Mouse (Mus musculus) neural tube, embryonic 13.5 days (tissue): ENCODE data around the gene Nek8. TPM values are rescaled to one million over a fixed set of nuclear protein-coding genes. Genes with fewer than 3 reads are reported as not detected.

ENCODE experiments used
- ATAC-seq: fragments of 200-750 bp; cut with Nextera tagmentation; 2 replicates; pipeline ENCODE4 v1.8.0; 2017; ENCODE audit warnings: low read depth, mild to moderate bottlenecking, moderate TSS enrichment, moderate library complexity
- H3K27ac ChIP-seq: fragments of 300-500 bp; sonication (generic); replicated peaks from 2 replicates; pipeline ENCODE4 v1.5.1; 2015; ENCODE audit warnings: moderate library complexity, mild to moderate bottlenecking, inconsistent platforms
- H3K27me3 ChIP-seq: fragments of 300-500 bp; sonication (generic); 2 replicates; pipeline ENCODE4 v1.6.1; 2015; ENCODE audit warnings: mild to moderate bottlenecking, inconsistent platforms
- H3K36me3 ChIP-seq: fragments of 300-500 bp; sonication (generic); 2 replicates; pipeline ENCODE4 v1.6.1; 2015; ENCODE audit warnings: mild to moderate bottlenecking, inconsistent platforms
- H3K4me1 ChIP-seq: fragments of 300-500 bp; sonication (generic); replicated peaks from 2 replicates; pipeline ENCODE4 v1.6.1; 2015; ENCODE audit warnings: inconsistent platforms
- H3K4me2 ChIP-seq: fragments of 300-500 bp; sonication (generic); 2 replicates; pipeline ENCODE4 v1.6.1; 2015; ENCODE audit warnings: inconsistent platforms, mild to moderate bottlenecking, moderate library complexity
- H3K4me3 ChIP-seq: fragments of 300-500 bp; sonication (generic); 2 replicates; pipeline ENCODE4 v1.5.1; 2015; ENCODE audit warnings: mild to moderate bottlenecking, inconsistent platforms
- H3K9ac ChIP-seq: fragments of 300-500 bp; sonication (generic); 2 replicates; pipeline ENCODE4 v1.6.1; 2015; ENCODE audit warnings: moderate library complexity, mild to moderate bottlenecking, inconsistent platforms
- H3K9me3 ChIP-seq: fragments of 300-500 bp; sonication (generic); 2 replicates; pipeline ENCODE4 v1.6.1; 2016; ENCODE audit warnings: inconsistent platforms
- WGBS: fragments of 180-500 bp; shearing (Covaris S2); methylation state at CpG from one replicate; pipeline ENCODE4 v1.1.7; 2015; 5-methylcytosine and 5-hydroxymethylcytosine counted together
- microRNA-seq: library from miRNA; unstranded; fragments of <30 nt; microRNA quantifications from one replicate; pipeline ENCODE4, GENCODE M21; 2016
- polyA plus RNA-seq: library from polyadenylated mRNA; unstranded; fragments of >200 nt; fragmentation: Nextera tagmentation; extraction: Ambion mirVana; gene quantifications from 2 replicates; pipeline ENCODE4 v1.2.1, GENCODE M21; 2015

Gene Nek8
- polyA plus RNA-seq, 1 experiment from 2014 or later = 8.3 TPM

DNA sequence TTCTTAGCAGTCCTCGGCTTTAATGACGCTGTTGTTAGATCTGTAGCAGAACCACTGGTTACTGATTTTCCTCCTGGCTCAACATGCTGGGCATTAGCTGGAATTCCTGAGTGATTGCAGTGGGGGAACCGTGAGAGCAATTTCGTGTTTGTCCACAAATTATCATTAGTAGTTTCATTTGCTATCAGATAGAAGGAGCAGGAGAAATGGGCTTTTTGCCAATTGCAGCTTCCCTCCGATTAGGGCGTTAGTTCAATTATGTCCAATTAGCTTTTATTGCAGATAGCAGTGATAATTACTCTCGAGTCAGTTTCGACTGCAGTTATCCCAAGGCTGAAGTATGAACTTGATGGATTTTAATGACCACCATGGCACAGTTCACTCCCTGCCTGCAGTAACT lies 47.0 kb downstream of the Nek8 start:
- ATAC-seq = no peak
- Histone ChIP-seq H3K4me3 (no peak overlapping the region), H3K27me3 (no peaks in the 10 kb centered on the region), H3K4me2 (no peak overlapping the region), H3K36me3 (no peaks in the 10 kb centered on the region), H3K9me3 (no peaks in the 10 kb centered on the region), H3K9ac (no peak overlapping the region), H3K27ac (peak overlapping the region; percentile 80), H3K4me1 (peaks cover 51% of the 10 kb centered on the region)
- 38% methylated on average over 8 of the region's 8 CpGs for WGBS

GRCm38 (mm10) chr11:78126739-78127138 lies 49.7 kb downstream of the Nek8 start:
- H3K36me3 ChIP-seq = no peaks in the 10 kb centered on the region
- H3K27ac ChIP-seq = no peak overlapping the region
- no peaks in the 10 kb centered on the region for H3K27me3 ChIP-seq
- no peak overlapping the region for H3K4me3 ChIP-seq
- H3K9ac ChIP-seq = no peak overlapping the region
- 87% methylated on average over 4 of the region's 4 CpGs for WGBS
- no peak overlapping the region for H3K4me2 ChIP-seq
- H3K4me1 ChIP-seq = peaks cover 44% of the 10 kb centered on the region
- no peak; the same call in 1 of the 2 replicates for ATAC-seq
- H3K9me3 ChIP-seq = no peaks in the 10 kb centered on the region

GRCm38 (mm10) chr11:78125691-78126090 lies 50.8 kb downstream of the Nek8 start:
- WGBS = 34% methylated on average over 6 of the region's 6 CpGs
- Histone ChIP-seq H3K4me3 (no peak overlapping the region), H3K27me3 (no peaks in the 10 kb centered on the region), H3K4me2 (no peak overlapping the region), H3K9ac (no peak overlapping the region), H3K9me3 (no peaks in the 10 kb centered on the region), H3K4me1 (peaks cover 53% of the 10 kb centered on the region), H3K27ac (peak overlapping the region; percentile 42; the same call in 1 of the 2 replicates), H3K36me3 (no peaks in the 10 kb centered on the region)
- ATAC-seq = no peak

GRCm38 (mm10) chr11:78123782-78124181 lies 52.7 kb downstream of the Nek8 start:
- ATAC-seq = no peak
- Histone ChIP-seq H3K36me3 (no peaks in the 10 kb centered on the region), H3K4me2 (no peak overlapping the region), H3K27me3 (no peaks in the 10 kb centered on the region), H3K4me1 (peaks cover 60% of the 10 kb centered on the region), H3K27ac (no peak overlapping the region), H3K4me3 (no peak overlapping the region), H3K9ac (no peak overlapping the region), H3K9me3 (no peaks in the 10 kb centered on the region)

DNA sequence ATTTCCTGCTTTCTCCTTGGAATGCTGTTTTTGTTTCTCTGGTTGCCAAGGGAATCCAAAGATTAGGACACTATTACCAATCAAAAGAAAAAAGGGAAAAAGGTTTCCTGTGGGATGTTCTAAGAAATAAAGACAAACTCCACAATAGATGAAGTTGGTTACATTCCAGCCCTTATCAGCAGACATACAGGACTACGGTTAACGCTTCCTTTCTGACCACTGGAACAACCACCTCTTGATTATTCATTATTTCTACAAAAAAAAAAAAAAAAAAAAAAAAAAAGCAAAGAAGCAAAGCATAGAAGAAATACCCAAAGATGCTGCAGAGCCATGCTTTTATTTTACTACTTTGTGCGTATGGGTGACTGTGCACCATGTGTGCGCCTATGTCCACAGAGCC lies 53.7 kb downstream of the Nek8 start:
- Histone ChIP-seq H3K9me3 (no peaks in the 10 kb centered on the region), H3K36me3 (no peaks in the 10 kb centered on the region), H3K4me1 (peaks cover 61% of the 10 kb centered on the region), H3K4me2 (no peak overlapping the region), H3K9ac (no peak overlapping the region), H3K27ac (no peak overlapping the region), H3K4me3 (no peak overlapping the region), H3K27me3 (no peaks in the 10 kb centered on the region)
- ATAC-seq = no peak
- 94% methylated on average over 4 of the region's 4 CpGs for WGBS

DNA sequence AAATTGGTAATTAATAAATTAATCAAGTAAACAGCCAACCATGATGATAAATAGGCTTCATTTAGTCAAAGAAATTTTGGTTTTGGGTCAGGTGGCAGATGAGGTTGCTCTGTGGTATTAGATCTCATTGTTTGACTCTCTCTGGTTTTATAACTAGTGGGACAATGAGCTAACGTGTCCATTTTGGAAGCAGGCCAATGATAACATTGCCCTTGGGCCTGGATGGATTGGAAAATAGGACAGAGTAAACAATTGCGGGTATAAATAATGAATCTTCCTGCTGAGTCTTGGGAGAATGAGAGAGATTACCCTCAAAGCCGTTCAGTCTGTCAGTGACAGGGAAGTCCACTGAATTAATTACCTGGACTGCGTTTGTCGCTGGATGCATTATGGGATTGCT lies 55.3 kb downstream of the Nek8 start:
- H3K4me1 ChIP-seq = peaks cover 69% of the 10 kb centered on the region
- no peak overlapping the region for H3K9ac ChIP-seq

GRCm38 (mm10) chr11:78119898-78120297 lies 56.6 kb downstream of the Nek8 start:
- Histone ChIP-seq H3K9me3 (no peaks in the 10 kb centered on the region), H3K27ac (no peak overlapping the region), H3K36me3 (no peaks in the 10 kb centered on the region), H3K4me2 (no peak overlapping the region), H3K4me1 (peaks cover 64% of the 10 kb centered on the region), H3K9ac (no peak overlapping the region), H3K27me3 (no peaks in the 10 kb centered on the region), H3K4me3 (no peak overlapping the region)
- 80% methylated on average over 8 of the region's 8 CpGs for WGBS
- ATAC-seq = no peak

More for the DNA sequence above, 55.3 kb downstream of the Nek8 start:
- Histone ChIP-seq H3K36me3 (no peaks in the 10 kb centered on the region), H3K9me3 (no peaks in the 10 kb centered on the region), H3K4me2 (no peak overlapping the region), H3K4me3 (no peak overlapping the region), H3K27me3 (no peaks in the 10 kb centered on the region), H3K27ac (peak overlapping the region; percentile 39; the same call in 1 of the 2 replicates)
- WGBS = 32% methylated on average over 5 of the region's 5 CpGs
- ATAC-seq = no peak

- Histone ChIP-seq H3K9me3 (no peaks in the 10 kb centered on the region), H3K4me1 (peaks cover 76% of the 10 kb centered on the region), H3K4me3 (no peak overlapping the region), H3K27me3 (no peaks in the 10 kb centered on the region), H3K9ac (no peak overlapping the region), H3K36me3 (no peaks in the 10 kb centered on the region), H3K4me2 (no peak overlapping the region), H3K27ac (no peak overlapping the region)
- no peak for ATAC-seq
Measured at GRCm38 (mm10) chr11:78118467-78118866, 58.0 kb downstream of the Nek8 start.

DNA sequence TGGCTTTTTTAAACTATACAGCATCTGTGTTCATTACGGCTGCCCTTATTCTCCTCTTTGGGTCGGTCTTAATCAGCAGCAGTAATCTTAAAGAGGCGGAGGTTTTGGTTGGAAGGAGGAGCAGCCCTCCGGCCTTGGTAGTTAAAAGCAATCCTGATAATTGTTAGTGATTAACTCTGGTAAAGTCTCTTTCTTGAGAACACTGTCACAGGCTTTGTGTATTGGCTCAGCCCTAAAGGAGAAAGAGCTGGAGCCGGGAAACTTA lies 60.4 kb downstream of the Nek8 start:
- H3K4me1 ChIP-seq = peaks cover 73% of the 10 kb centered on the region
- no peaks in the 10 kb centered on the region for H3K36me3 ChIP-seq
- no peaks in the 10 kb centered on the region for H3K27me3 ChIP-seq
- H3K27ac ChIP-seq = peak overlapping the region; percentile 97
- ATAC-seq = no peak
- 7% methylated on average over 5 of the region's 5 CpGs for WGBS
- no peaks in the 10 kb centered on the region for H3K9me3 ChIP-seq
- peak overlapping the region; percentile 74 for H3K4me2 ChIP-seq
- H3K9ac ChIP-seq = peak overlapping the region; percentile 86
- peak overlapping the region; percentile 80 for H3K4me3 ChIP-seq

Small RNA genes lying within 50 kb of the gene (microRNA-seq; reads per million reads assigned to microRNA genes)
- gene Mir7653 = not detected

Other genes starting within 250 kb of the Nek8 start
- 95.2 and 104 TPM in 2 replicates for gene Sez6, start 245.9 kb downstream of the Nek8 start, polyA plus RNA-seq
- gene Phf12, start 193.9 kb downstream of the Nek8 start, polyA plus RNA-seq = 15.6 and 19.8 TPM in 2 replicates
- gene Dhrs13, start 144.4 kb downstream of the Nek8 start, polyA plus RNA-seq = 32.7 and 40.0 TPM in 2 replicates
- gene Flot2, start 138.7 kb downstream of the Nek8 start, polyA plus RNA-seq = 98.0 and 104 TPM in 2 replicates
- gene Eral1, start 96.3 kb downstream of the Nek8 start, polyA plus RNA-seq = 29.8 and 31.3 TPM in 2 replicates
- gene Fam222b, start 82.0 kb downstream of the Nek8 start, polyA plus RNA-seq = 27.3 and 28.8 TPM in 2 replicates
- gene Traf4, start 11.1 kb downstream of the Nek8 start, polyA plus RNA-seq = 128 and 131 TPM in 2 replicates
- 10.2 and 11.1 TPM in 2 replicates for gene Tlcd1, start within 50 bp of the Nek8 start, polyA plus RNA-seq
- gene Rpl23a, start 6.9 kb upstream of the Nek8 start, polyA plus RNA-seq = 930 and 991 TPM in 2 replicates
- 58.8 and 60.3 TPM in 2 replicates for gene Rab34, start 11.8 kb upstream of the Nek8 start, polyA plus RNA-seq
- 1.7 and 2.3 TPM in 2 replicates for gene Proca1, start 16.7 kb upstream of the Nek8 start, polyA plus RNA-seq
- gene Sdf2, start 69.1 kb upstream of the Nek8 start, polyA plus RNA-seq = 89.9 and 90.1 TPM in 2 replicates
- gene Supt6, start 69.3 kb upstream of the Nek8 start, polyA plus RNA-seq = 28.2 and 29.5 TPM in 2 replicates
- gene 2610507B11Rik, start 85.1 kb upstream of the Nek8 start, polyA plus RNA-seq = 57.9 and 64.2 TPM in 2 replicates
- 0.19 and 0.25 TPM in 2 replicates for gene BC030499, start 114.2 kb upstream of the Nek8 start, polyA plus RNA-seq
- 7.0 and 8.2 TPM in 2 replicates for gene Spag5, start 124.9 kb upstream of the Nek8 start, polyA plus RNA-seq
- 143 and 149 TPM in 2 replicates for gene Aldoc, start 146.3 kb upstream of the Nek8 start, polyA plus RNA-seq
- 79.6 and 79.7 TPM in 2 replicates for gene Pigs, start 151.7 kb upstream of the Nek8 start, polyA plus RNA-seq
- gene Unc119, start 166.8 kb upstream of the Nek8 start, polyA plus RNA-seq = 80.0 and 81.9 TPM in 2 replicates
- gene Foxn1, start 209.9 kb upstream of the Nek8 start, polyA plus RNA-seq = not detected in 2 replicates
- gene Slc13a2, start 245.5 kb upstream of the Nek8 start, polyA plus RNA-seq = not detected in 2 replicates